Mouse (Mus musculus): ENCODE data around the gene Scgb2b19. TPM values are rescaled to one million over a fixed set of nuclear protein-coding genes. Genes with fewer than 3 reads are reported as not detected.
"Not testable (repeated sequence)": the region's sequence is repeated elsewhere in the genome, so short reads cannot be mapped to it uniquely, and the experiment has no call there.

Gene Scgb2b19
- polyA plus RNA-seq (2017; shearing (Covaris generic)), result not detected

DNA sequence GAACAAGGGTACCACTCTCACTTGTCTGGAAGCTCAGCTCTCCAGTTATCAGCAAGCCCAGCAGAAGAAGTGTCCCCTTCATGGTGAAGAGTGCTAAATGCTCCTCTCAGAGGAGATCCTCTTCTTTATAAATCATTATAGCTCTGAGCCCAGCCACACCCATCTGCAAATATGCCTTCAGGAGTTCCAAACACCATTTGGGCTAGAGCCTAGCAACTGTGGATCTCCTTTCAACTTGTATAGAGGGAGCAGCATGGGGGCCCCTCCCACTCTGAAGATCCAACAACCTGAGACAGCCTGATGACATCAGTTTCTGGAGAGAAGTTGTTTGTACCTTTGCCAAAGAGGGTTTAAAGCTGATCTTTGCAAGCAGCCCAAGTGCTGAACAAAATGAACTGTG lies at the start of gene Scgb2b19:
Gene Scgb2b19 (minus strand): TSS at position 101 of the 400 bp plus-strand sequence.
- ATAC-seq, result not testable (repeated sequence)

DNA sequence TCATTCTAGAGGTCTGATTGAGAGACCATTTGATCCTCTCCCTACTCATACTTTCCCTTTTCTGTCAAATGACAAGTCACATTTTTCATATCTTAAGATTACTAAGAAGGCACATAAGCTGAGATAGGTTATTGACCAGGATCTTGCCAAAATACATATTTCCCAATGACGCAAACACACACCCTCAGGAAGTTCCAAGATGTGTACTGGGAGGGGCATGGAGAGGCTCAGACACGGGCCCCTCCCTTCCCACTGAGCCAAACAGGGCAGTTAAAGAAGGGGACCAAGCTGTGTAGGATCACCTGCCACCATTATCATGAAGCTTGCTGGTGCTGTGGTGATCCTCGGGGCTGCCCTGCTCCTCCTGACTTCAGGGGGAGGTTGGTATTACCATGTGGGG lies 6.9 kb upstream of the Scgb2b19 start, which contains the start of gene Scgb1b19:
Gene Scgb1b19 (plus strand): TSS at position 301 of the 400 bp plus-strand sequence.
- ATAC-seq, result not testable (repeated sequence)

Other genes starting within 250 kb of the Scgb2b19 start
- gene Scgb2b17, start 223.8 kb downstream of the Scgb2b19 start, polyA plus RNA-seq (2017; shearing (Covaris generic)), result not detected
- gene Scgb1b17, start 216.9 kb downstream of the Scgb2b19 start, polyA plus RNA-seq (2017; shearing (Covaris generic)), result not detected
- gene Scgb2b18, start 106.5 kb downstream of the Scgb2b19 start, polyA plus RNA-seq (2017; shearing (Covaris generic)), result not detected
- not detected for gene Scgb1b18, start 94.8 kb downstream of the Scgb2b19 start, polyA plus RNA-seq (2017; shearing (Covaris generic))
- not detected for gene Scgb1b19, start 7.0 kb upstream of the Scgb2b19 start, polyA plus RNA-seq (2017; shearing (Covaris generic))
- not detected for gene Scgb2b20, start 86.0 kb upstream of the Scgb2b19 start, polyA plus RNA-seq (2017; shearing (Covaris generic))
- gene Scgb1b20, start 92.9 kb upstream of the Scgb2b19 start, polyA plus RNA-seq (2017; shearing (Covaris generic)), result not detected
- gene Scgb2b21, start 240.1 kb upstream of the Scgb2b19 start, polyA plus RNA-seq (2017; shearing (Covaris generic)), result not detected